Mouse (Mus musculus): ENCODE results near the gene Arntl. TPM values are rescaled to one million over a fixed set of nuclear protein-coding genes. Genes with fewer than 3 reads are reported as not detected.

Gene Arntl
- polyA plus RNA-seq, 2 experiments = 4.1 to 4.6 TPM

DNA sequence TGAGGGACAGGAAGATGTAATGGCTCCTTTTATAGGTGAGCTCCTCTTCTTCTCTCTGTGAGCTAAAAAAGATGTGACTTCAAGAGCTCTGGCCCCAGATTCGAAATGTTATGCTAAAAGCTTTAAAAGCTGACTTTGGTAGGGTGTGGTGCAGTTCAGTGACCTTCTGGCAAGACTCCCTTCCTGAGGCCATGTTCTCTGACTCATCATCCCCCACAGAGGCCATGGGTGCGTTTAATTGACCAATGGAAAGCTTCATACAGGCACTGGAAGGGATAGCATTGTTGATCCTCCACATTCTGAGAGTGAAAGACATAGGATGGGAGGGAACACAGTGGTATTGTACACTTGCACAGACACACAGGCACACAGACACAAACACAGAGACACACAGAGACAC, 34.8 kb upstream of the Arntl start:
- Histone ChIP-seq H3K4me3 (ENCODE audit: insufficient read depth in 1 of 2, low read depth in 2 of 2, low read length in 2 of 2) (no peak overlapping the region), H3K9ac (replicated peaks) (no peak overlapping the region), H3K27ac (no peak overlapping the region), H3K9me3 (ENCODE audit: control insufficient read depth, low read length) (no peaks in the 10 kb centered on the region), H3K36me3 (replicated peaks; ENCODE audit: control insufficient read depth, insufficient read depth, low read depth) (no peaks in the 10 kb centered on the region), H3K4me2 (ENCODE audit: low read depth) (no peak overlapping the region), H3K4me1 (replicated peaks; ENCODE audit: control insufficient read depth in 2 of 2, insufficient read depth in 2 of 2, low read length in 1 of 2) (no peaks in the 10 kb centered on the region), H3K27me3 (ENCODE audit: control insufficient read depth, insufficient read depth, low read length) (no peaks in the 10 kb centered on the region)
- WGBS (ENCODE audit: insufficient replicate concordance) = 22% methylated on average over 2 of the region's 2 CpGs
- ATAC-seq (ENCODE audit: insufficient read depth) = no peak
- DNase-seq (ENCODE audit: low read depth in 3 of 3, low spot score in 3 of 3) = no peak
- TF ChIP-seq EP300 (IDR thresholded peaks at IDR 0.05; ENCODE audit: low read depth) = no peak
- no peak for TF ChIP-seq CTCF (IDR thresholded peaks at IDR 0.05; ENCODE audit: low read depth)

DNA sequence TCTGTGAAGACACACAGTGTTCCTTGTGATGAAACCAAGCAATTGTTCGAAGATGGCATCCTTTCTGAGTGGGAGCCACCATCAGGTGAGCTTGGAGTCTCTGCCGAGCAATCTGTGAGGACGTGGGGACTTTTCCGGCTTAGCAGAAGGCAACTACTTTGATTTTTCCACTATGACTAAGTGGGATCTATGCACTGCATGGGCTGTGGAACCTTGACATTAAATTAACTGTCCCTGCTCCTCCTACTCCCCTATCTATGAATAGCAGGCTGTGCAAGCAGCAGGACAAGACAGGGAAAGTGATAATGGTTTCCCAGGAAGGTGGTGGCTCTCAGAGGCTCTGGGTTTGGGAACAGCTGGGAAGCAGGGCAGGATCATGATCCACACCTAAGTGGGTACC, 31.8 kb upstream of the Arntl start:
- DNase-seq (ENCODE audit: low read depth in 3 of 3, low spot score in 3 of 3) (no peak), ATAC-seq (ENCODE audit: insufficient read depth) (no peak)
- H3K9me3 ChIP-seq (ENCODE audit: control insufficient read depth, low read length) = no peaks in the 10 kb centered on the region
- no peak overlapping the region for H3K4me3 ChIP-seq (ENCODE audit: insufficient read depth in 1 of 2, low read depth in 2 of 2, low read length in 2 of 2)
- H3K27ac ChIP-seq = no peak overlapping the region
- H3K27me3 ChIP-seq (ENCODE audit: control insufficient read depth, insufficient read depth, low read length) = no peaks in the 10 kb centered on the region
- H3K4me2 ChIP-seq (ENCODE audit: low read depth) = no peak overlapping the region
- 64% methylated on average over 4 of the region's 4 CpGs for WGBS (ENCODE audit: insufficient replicate concordance)
- no peak overlapping the region for H3K9ac ChIP-seq (replicated peaks)
- H3K4me1 ChIP-seq (replicated peaks; ENCODE audit: control insufficient read depth in 2 of 2, insufficient read depth in 2 of 2, low read length in 1 of 2) = no peaks in the 10 kb centered on the region
- no peaks in the 10 kb centered on the region for H3K36me3 ChIP-seq (replicated peaks; ENCODE audit: control insufficient read depth, insufficient read depth, low read depth)
- no peak for TF ChIP-seq CTCF (IDR thresholded peaks at IDR 0.05; ENCODE audit: low read depth)
- TF ChIP-seq EP300 (IDR thresholded peaks at IDR 0.05; ENCODE audit: low read depth) = no peak

DNA sequence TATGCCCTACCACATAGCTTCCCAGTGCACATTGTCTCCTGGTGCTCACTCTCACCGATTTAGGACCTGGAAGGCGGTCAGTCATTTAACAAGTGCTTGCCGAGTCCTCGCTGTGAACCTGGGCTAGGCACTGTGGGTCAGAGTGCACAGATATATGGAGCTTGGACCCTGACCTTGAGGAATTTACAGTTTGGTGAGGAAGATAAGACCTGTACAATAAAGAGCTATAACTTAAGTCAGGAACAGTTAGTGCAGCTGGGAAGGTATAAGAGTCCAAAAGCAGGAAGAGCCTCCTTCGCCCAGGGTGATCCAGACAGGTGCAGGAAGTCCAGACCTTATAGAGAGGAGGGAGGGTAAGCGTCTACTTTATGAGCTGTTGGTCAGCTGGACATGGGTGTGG, 29.2 kb upstream of the Arntl start:
- ATAC-seq (ENCODE audit: insufficient read depth) (no peak), DNase-seq (ENCODE audit: low read depth in 3 of 3, low spot score in 3 of 3) (no peak)
- Histone ChIP-seq H3K36me3 (replicated peaks; ENCODE audit: control insufficient read depth, insufficient read depth, low read depth) (no peaks in the 10 kb centered on the region), H3K9me3 (ENCODE audit: control insufficient read depth, low read length) (no peaks in the 10 kb centered on the region), H3K27ac (no peak overlapping the region), H3K27me3 (ENCODE audit: control insufficient read depth, insufficient read depth, low read length) (no peaks in the 10 kb centered on the region), H3K4me3 (ENCODE audit: insufficient read depth in 1 of 2, low read depth in 2 of 2, low read length in 2 of 2) (no peak overlapping the region), H3K4me1 (replicated peaks; ENCODE audit: control insufficient read depth in 2 of 2, insufficient read depth in 2 of 2, low read length in 1 of 2) (no peaks in the 10 kb centered on the region), H3K9ac (replicated peaks) (no peak overlapping the region), H3K4me2 (ENCODE audit: low read depth) (no peak overlapping the region)
- 54% methylated on average over 6 of the region's 6 CpGs for WGBS (ENCODE audit: insufficient replicate concordance)
- no peak for TF ChIP-seq CTCF (IDR thresholded peaks at IDR 0.05; ENCODE audit: low read depth)
- no peak for TF ChIP-seq EP300 (IDR thresholded peaks at IDR 0.05; ENCODE audit: low read depth)

DNA sequence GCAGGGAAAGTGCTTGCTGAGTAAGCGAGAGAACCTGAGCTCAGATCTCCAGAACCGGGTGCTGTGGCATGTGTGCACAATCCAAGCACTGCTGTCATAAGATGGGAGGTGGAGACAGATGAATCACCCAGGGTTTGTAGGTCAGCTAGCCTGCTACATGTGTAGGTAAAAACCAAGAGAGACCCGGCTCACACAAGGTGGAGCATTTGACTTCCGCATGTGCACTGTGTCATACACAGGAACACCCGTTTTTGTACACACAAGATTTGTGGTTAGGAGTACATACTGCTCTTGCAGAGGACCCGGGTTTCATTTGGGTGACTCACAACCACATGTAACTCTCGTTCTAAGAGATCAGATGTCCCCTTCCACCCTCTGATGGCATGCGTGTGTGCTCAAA, 23.5 kb upstream of the Arntl start:
- H3K4me2 ChIP-seq (ENCODE audit: low read depth) = no peak overlapping the region
- H3K4me3 ChIP-seq (ENCODE audit: insufficient read depth in 1 of 2, low read depth in 2 of 2, low read length in 2 of 2) = no peak overlapping the region
- H3K9me3 ChIP-seq (ENCODE audit: control insufficient read depth, low read length) = no peaks in the 10 kb centered on the region
- DNase-seq (ENCODE audit: low read depth in 3 of 3, low spot score in 3 of 3) = no peak
- no peaks in the 10 kb centered on the region for H3K4me1 ChIP-seq (replicated peaks; ENCODE audit: control insufficient read depth in 2 of 2, insufficient read depth in 2 of 2, low read length in 1 of 2)
- TF ChIP-seq CTCF (IDR thresholded peaks at IDR 0.05; ENCODE audit: low read depth) (no peak), EP300 (IDR thresholded peaks at IDR 0.05; ENCODE audit: low read depth) (no peak)
- H3K36me3 ChIP-seq (replicated peaks; ENCODE audit: control insufficient read depth, insufficient read depth, low read depth) = no peaks in the 10 kb centered on the region
- H3K9ac ChIP-seq (replicated peaks) = no peak overlapping the region
- WGBS (ENCODE audit: insufficient replicate concordance) = 51% methylated on average over 8 of the region's 8 CpGs
- ATAC-seq (ENCODE audit: insufficient read depth) = no peak
- no peak overlapping the region for H3K27ac ChIP-seq
- H3K27me3 ChIP-seq (ENCODE audit: control insufficient read depth, insufficient read depth, low read length) = no peaks in the 10 kb centered on the region

DNA sequence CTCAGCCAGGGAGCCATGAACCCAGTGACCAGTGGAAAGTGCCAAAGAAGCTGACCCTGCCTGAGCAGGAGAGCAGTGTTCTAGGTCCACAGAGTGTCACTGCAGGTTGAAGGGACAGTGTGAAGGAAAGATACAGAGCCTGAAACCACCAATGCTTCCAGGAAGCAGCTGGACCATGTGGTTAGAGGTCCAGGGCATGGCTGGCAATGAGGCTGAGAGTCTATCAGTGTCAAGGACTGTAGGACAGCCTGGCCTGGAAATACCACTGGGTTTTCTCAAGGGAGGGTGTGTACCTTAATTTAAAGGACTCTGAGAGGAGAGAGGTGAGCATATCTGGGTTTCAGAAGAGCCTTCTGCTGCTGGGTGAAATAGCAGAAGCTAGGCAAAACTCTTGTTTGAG, 22.2 kb upstream of the Arntl start:
- ATAC-seq (ENCODE audit: insufficient read depth) = no peak
- no peak for DNase-seq (ENCODE audit: low read depth in 3 of 3, low spot score in 3 of 3)
- H3K27ac ChIP-seq = no peak overlapping the region
- H3K9ac ChIP-seq (replicated peaks) = no peak overlapping the region
- TF ChIP-seq EP300 (IDR thresholded peaks at IDR 0.05; ENCODE audit: low read depth) = no peak
- no peak for TF ChIP-seq CTCF (IDR thresholded peaks at IDR 0.05; ENCODE audit: low read depth)
- no peak overlapping the region for H3K4me2 ChIP-seq (ENCODE audit: low read depth)
- no peaks in the 10 kb centered on the region for H3K36me3 ChIP-seq (replicated peaks; ENCODE audit: control insufficient read depth, insufficient read depth, low read depth)
- no peaks in the 10 kb centered on the region for H3K4me1 ChIP-seq (replicated peaks; ENCODE audit: control insufficient read depth in 2 of 2, insufficient read depth in 2 of 2, low read length in 1 of 2)
- no peaks in the 10 kb centered on the region for H3K9me3 ChIP-seq (ENCODE audit: control insufficient read depth, low read length)
- no peaks in the 10 kb centered on the region for H3K27me3 ChIP-seq (ENCODE audit: control insufficient read depth, insufficient read depth, low read length)
- no peak overlapping the region for H3K4me3 ChIP-seq (ENCODE audit: insufficient read depth in 1 of 2, low read depth in 2 of 2, low read length in 2 of 2)

All from liver, embryonic 14.5 days (tissue).